Mouse (Mus musculus) thymus, adult 18-20 months (tissue): Measurements from ENCODE around the gene Mlxipl.
A peak's percentile ranks its signal among the peaks of the same experiment; 100 is the strongest.

Experiments used
- DNase-seq, 2 experiments: peaks; one replicate each; pipeline ENCODE4 v3.0.0; 2022; ENCODE audit warnings: mixed read lengths in 2 of 2

Mlxipl gene

GRCm38 (mm10) chr5:135080539-135080938 is 9.2 kb upstream of the Mlxipl start:
- DNase-seq, result no peak

- DNase-seq, result no peak
These were observed 2.8 kb upstream of the Mlxipl start for GRCm38 (mm10) chr5:135086871-135087270.

- DNase-seq, result no peak
These were observed 11.3 kb downstream of the Mlxipl start for GRCm38 (mm10) chr5:135100981-135101380.

- DNase-seq, result no peak
These were observed 14.4 kb downstream of the Mlxipl start for GRCm38 (mm10) chr5:135103999-135104660.

GRCm38 (mm10) chr5:135106758-135107256 is 17.1 kb downstream of the Mlxipl start:
- peak; percentile 36 to 53 for DNase-seq

GRCm38 (mm10) chr5:135107521-135108501 is 18.1 kb downstream of the Mlxipl start:
- DNase-seq, result no peak

GRCm38 (mm10) chr5:135109017-135109416 is 19.3 kb downstream of the Mlxipl start:
- DNase-seq, result no peak

GRCm38 (mm10) chr5:135109426-135109825 is 19.7 kb downstream of the Mlxipl start:
- DNase-seq, result no peak

GRCm38 (mm10) chr5:135109976-135110375 is 20.3 kb downstream of the Mlxipl start:
- DNase-seq, result no peak

GRCm38 (mm10) chr5:135113782-135114181 is 24.1 kb downstream of the Mlxipl start:
- DNase-seq, result no peak

- no peak for DNase-seq
These were observed 25.6 kb downstream of the Mlxipl start for GRCm38 (mm10) chr5:135115241-135115640.

- DNase-seq, result peak in 1 of 2 experiments; percentile 31
These were observed 28.9 kb downstream of the Mlxipl start for GRCm38 (mm10) chr5:135118589-135119081.

- DNase-seq, result no peak
These were observed 31.1 kb downstream of the Mlxipl start for GRCm38 (mm10) chr5:135120753-135121152.

- no peak for DNase-seq
These were observed 36.4 kb downstream of the Mlxipl start for GRCm38 (mm10) chr5:135126121-135126520.

- no peak for DNase-seq
These were observed 38.0 kb downstream of the Mlxipl start for GRCm38 (mm10) chr5:135127669-135128068.

GRCm38 (mm10) chr5:135129747-135130146 is 40.1 kb downstream of the Mlxipl start:
- DNase-seq, result no peak

GRCm38 (mm10) chr5:135133736-135134405 is 44.2 kb downstream of the Mlxipl start:
- DNase-seq, result peak; percentile 63 to 87

- DNase-seq, result no peak
These were observed 44.8 kb downstream of the Mlxipl start for GRCm38 (mm10) chr5:135134534-135134933.

GRCm38 (mm10) chr5:135139881-135140280 is 50.2 kb downstream of the Mlxipl start:
- no peak for DNase-seq

- no peak for DNase-seq
These were observed 54.8 kb downstream of the Mlxipl start for GRCm38 (mm10) chr5:135144469-135144868.

- DNase-seq, result no peak
These were observed 55.8 kb downstream of the Mlxipl start for GRCm38 (mm10) chr5:135145532-135145931.

- no peak for DNase-seq
These were observed 56.3 kb downstream of the Mlxipl start for GRCm38 (mm10) chr5:135145955-135146354.

- DNase-seq, result peak in 1 of 2 experiments; percentile 91
These were observed 59.0 kb downstream of the Mlxipl start for GRCm38 (mm10) chr5:135148715-135149052.
